Mouse (Mus musculus): ENCODE results near the gene Sh3d21. TPM values are rescaled to one million over a fixed set of nuclear protein-coding genes. Genes with fewer than 3 reads are reported as not detected.

The Sh3d21 gene
- polyA plus RNA-seq, 1 experiment from 2014 or later, result 1.5 TPM

- peak overlapping the region; percentile 83 for H3K27ac ChIP-seq
- under 1% methylated on average over 44 of the region's 44 CpGs for WGBS
- peak; percentile 83 for DNase-seq (ENCODE audit: extremely low spot score, low spot score)
Measured at GRCm38 (mm10) chr4:126162544-126163066, 686 bp downstream of the Sh3d21 start.

DNA sequence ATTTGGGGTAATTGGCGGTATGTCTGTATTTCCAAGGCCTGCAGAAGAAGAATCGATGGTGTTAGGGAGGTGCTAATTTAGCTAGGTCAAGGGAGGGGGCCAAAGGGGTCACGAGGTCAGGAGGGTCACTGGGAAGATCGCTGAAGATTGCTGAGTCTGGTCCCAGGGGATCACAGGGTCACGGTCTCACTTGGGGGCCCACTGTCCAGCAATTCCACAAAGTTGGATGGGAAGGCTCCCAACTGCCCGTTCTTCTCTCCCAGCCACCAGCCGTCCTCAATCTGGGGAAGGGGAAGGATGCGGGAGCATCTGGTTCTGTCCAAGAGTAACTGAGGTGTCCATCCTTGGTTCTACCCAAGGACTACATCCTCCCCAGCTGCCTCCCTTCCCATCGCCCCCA lies 1.3 kb downstream of the Sh3d21 start:
- H3K4me1 ChIP-seq, result peaks cover 22% of the 10 kb centered on the region
- H3K27me3 ChIP-seq (ENCODE audit: poor library complexity, severe bottlenecking), result no peaks in the 10 kb centered on the region
- H3K9me3 ChIP-seq, result no peaks in the 10 kb centered on the region
- peaks cover 28% of the 10 kb centered on the region for H3K36me3 ChIP-seq (replicated peaks)
- H3K27ac ChIP-seq, result peak overlapping the region; percentile 83
- H3K4me3 ChIP-seq, result peak overlapping the region; percentile 69
- 69% methylated on average over 9 of the region's 9 CpGs for WGBS
- DNase-seq (ENCODE audit: extremely low spot score, low spot score), result no peak

More at GRCm38 (mm10) chr4:126162544-126163066, 686 bp downstream of the Sh3d21 start:
- Histone ChIP-seq H3K36me3 (replicated peaks) (peaks cover 33% of the 10 kb centered on the region), H3K9me3 (no peaks in the 10 kb centered on the region), H3K4me3 (peak overlapping the region; percentile 69), H3K27me3 (ENCODE audit: poor library complexity, severe bottlenecking) (no peaks in the 10 kb centered on the region), H3K4me1 (peaks cover 22% of the 10 kb centered on the region)

- 92% methylated on average over 6 of the region's 6 CpGs for WGBS
- DNase-seq (ENCODE audit: extremely low spot score, low spot score), result no peak
Measured at GRCm38 (mm10) chr4:126161456-126161855, 1.8 kb downstream of the Sh3d21 start.

GRCm38 (mm10) chr4:126160981-126161380 lies 2.3 kb downstream of the Sh3d21 start:
- Histone ChIP-seq H3K4me1 (peaks cover 29% of the 10 kb centered on the region), H3K4me3 (no peak overlapping the region), H3K9me3 (no peaks in the 10 kb centered on the region; the same call in 1 of the 2 replicates), H3K27ac (no peak overlapping the region), H3K36me3 (replicated peaks) (peaks cover 23% of the 10 kb centered on the region), H3K27me3 (ENCODE audit: poor library complexity, severe bottlenecking) (no peaks in the 10 kb centered on the region)
- WGBS, result 90% methylated on average over 8 of the region's 8 CpGs
- DNase-seq (ENCODE audit: extremely low spot score, low spot score), result no peak

More at GRCm38 (mm10) chr4:126161456-126161855, 1.8 kb downstream of the Sh3d21 start:
- peaks cover 28% of the 10 kb centered on the region for H3K36me3 ChIP-seq (replicated peaks)
- H3K27ac ChIP-seq, result no peak overlapping the region
- no peak overlapping the region for H3K4me3 ChIP-seq
- peaks cover 25% of the 10 kb centered on the region for H3K4me1 ChIP-seq
- no peaks in the 10 kb centered on the region for H3K27me3 ChIP-seq (ENCODE audit: poor library complexity, severe bottlenecking)
- H3K9me3 ChIP-seq, result no peaks in the 10 kb centered on the region; the same call in 1 of the 2 replicates

- no peaks in the 10 kb centered on the region; the same call in 1 of the 2 replicates for H3K9me3 ChIP-seq
- 81% methylated on average over 8 of the region's 8 CpGs for WGBS
- DNase-seq (ENCODE audit: extremely low spot score, low spot score), result no peak
- no peak overlapping the region for H3K4me3 ChIP-seq
- H3K27ac ChIP-seq, result no peak overlapping the region
- no peaks in the 10 kb centered on the region for H3K27me3 ChIP-seq (ENCODE audit: poor library complexity, severe bottlenecking)
- H3K4me1 ChIP-seq, result peaks cover 40% of the 10 kb centered on the region
- peaks cover 11% of the 10 kb centered on the region for H3K36me3 ChIP-seq (replicated peaks)
Measured at GRCm38 (mm10) chr4:126159455-126159854, 3.8 kb downstream of the Sh3d21 start.

- Histone ChIP-seq H3K36me3 (replicated peaks) (peaks cover 7% of the 10 kb centered on the region), H3K4me3 (no peak overlapping the region), H3K27ac (no peak overlapping the region), H3K4me1 (peaks cover 27% of the 10 kb centered on the region), H3K27me3 (ENCODE audit: poor library complexity, severe bottlenecking) (no peaks in the 10 kb centered on the region), H3K9me3 (no peaks in the 10 kb centered on the region; the same call in 1 of the 2 replicates)
- DNase-seq (ENCODE audit: extremely low spot score, low spot score), result no peak
- WGBS, result 89% methylated on average over 6 of the region's 6 CpGs
Measured at GRCm38 (mm10) chr4:126157562-126157961, 5.7 kb downstream of the Sh3d21 start.

- Histone ChIP-seq H3K27ac (no peak overlapping the region), H3K36me3 (replicated peaks) (peaks cover 9% of the 10 kb centered on the region), H3K4me1 (peaks cover 21% of the 10 kb centered on the region), H3K27me3 (ENCODE audit: poor library complexity, severe bottlenecking) (peaks cover 9% of the 10 kb centered on the region), H3K9me3 (no peaks in the 10 kb centered on the region; the same call in 1 of the 2 replicates), H3K4me3 (no peak overlapping the region)
- 58% methylated on average over 5 of the region's 5 CpGs for WGBS
- no peak for DNase-seq (ENCODE audit: extremely low spot score, low spot score)
Measured at GRCm38 (mm10) chr4:126156617-126157016, 6.7 kb downstream of the Sh3d21 start.

DNA sequence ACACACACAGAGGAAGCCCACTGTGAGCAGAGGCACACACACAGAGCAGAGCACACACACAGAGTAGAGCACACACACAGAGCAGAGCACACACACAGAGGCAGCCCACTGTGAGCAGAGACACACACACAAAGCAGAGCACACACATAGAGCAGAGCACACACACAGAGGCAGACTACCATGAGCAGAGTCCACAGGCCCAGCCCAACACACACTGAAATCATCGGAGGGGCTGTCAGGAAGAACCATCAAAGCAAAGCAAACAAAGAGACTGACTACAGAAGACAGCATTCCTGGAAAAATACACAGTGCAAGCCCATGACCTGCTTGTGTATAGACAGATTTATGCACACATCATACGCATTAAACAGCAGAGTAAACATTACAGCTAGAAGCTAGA lies 7.4 kb downstream of the Sh3d21 start:
- Histone ChIP-seq H3K27ac (peak overlapping the region; percentile 68), H3K4me1 (peaks cover 26% of the 10 kb centered on the region), H3K9me3 (no peaks in the 10 kb centered on the region; the same call in 1 of the 2 replicates), H3K27me3 (ENCODE audit: poor library complexity, severe bottlenecking) (peaks cover 16% of the 10 kb centered on the region), H3K4me3 (no peak overlapping the region), H3K36me3 (replicated peaks) (peaks cover 9% of the 10 kb centered on the region)
- no peak for DNase-seq (ENCODE audit: extremely low spot score, low spot score)
- WGBS, result 90% methylated on average over 2 of the region's 2 CpGs

DNA sequence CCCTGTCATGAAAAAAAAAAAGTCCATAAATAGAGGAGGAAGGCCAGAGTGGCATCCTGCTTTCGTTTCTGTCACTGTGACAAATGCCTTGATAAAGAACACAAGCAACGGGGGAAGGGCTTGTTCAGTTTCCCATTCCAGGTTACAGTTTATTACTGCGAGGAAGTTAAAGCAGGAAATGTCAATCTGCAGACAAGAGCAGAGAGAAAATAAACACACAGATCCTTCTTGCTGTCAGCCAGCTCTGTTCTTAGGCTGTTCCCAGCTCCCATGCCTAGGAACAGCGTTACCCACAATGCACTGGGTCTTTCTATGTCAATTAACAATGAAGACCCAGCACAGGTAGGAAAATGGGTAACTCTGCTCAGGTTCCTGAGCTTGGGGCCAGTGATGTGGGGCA lies 8.1 kb downstream of the Sh3d21 start:
- Histone ChIP-seq H3K27me3 (ENCODE audit: poor library complexity, severe bottlenecking) (peaks cover 23% of the 10 kb centered on the region), H3K36me3 (replicated peaks) (peaks cover 9% of the 10 kb centered on the region), H3K9me3 (no peaks in the 10 kb centered on the region; the same call in 1 of the 2 replicates), H3K4me1 (peaks cover 33% of the 10 kb centered on the region), H3K4me3 (no peak overlapping the region), H3K27ac (peak overlapping the region; percentile 68; the same call in 1 of the 2 replicates)
- WGBS, result 82% methylated on average over 4 of the region's 4 CpGs
- no peak for DNase-seq (ENCODE audit: extremely low spot score, low spot score)

DNA sequence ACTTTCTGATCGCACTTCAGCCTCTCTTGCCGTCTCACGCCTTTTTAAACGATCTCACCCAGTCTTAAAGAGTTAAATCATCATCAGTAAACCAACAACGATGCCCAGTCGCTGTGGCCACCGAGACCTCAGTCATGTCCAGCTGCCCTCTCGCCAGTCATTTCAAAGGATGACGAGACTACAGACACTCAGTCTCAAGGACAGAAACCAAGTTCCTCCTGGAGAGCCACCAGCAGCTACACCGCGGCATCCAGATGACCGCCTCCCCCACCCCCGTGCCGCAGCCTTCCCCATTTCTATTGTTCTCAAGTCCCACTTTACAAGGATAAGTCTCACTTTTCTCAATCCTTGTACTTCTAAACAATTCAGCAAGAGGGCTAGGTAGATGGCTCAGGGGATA lies 10.4 kb downstream of the Sh3d21 start:
- DNase-seq (ENCODE audit: extremely low spot score, low spot score), result no peak
- no peak overlapping the region for H3K27ac ChIP-seq
- H3K4me1 ChIP-seq, result peaks cover 57% of the 10 kb centered on the region
- peaks cover 46% of the 10 kb centered on the region for H3K27me3 ChIP-seq (ENCODE audit: poor library complexity, severe bottlenecking)
- H3K36me3 ChIP-seq (replicated peaks), result peaks cover 9% of the 10 kb centered on the region
- 64% methylated on average over 14 of the region's 14 CpGs for WGBS
- no peak overlapping the region for H3K4me3 ChIP-seq
- no peaks in the 10 kb centered on the region; the same call in 1 of the 2 replicates for H3K9me3 ChIP-seq

GRCm38 (mm10) chr4:126151701-126152440 lies 11.4 kb downstream of the Sh3d21 start:
- Histone ChIP-seq H3K9me3 (no peaks in the 10 kb centered on the region; the same call in 1 of the 2 replicates), H3K36me3 (replicated peaks) (peaks cover 7% of the 10 kb centered on the region), H3K4me3 (no peak overlapping the region), H3K27me3 (ENCODE audit: poor library complexity, severe bottlenecking) (peaks cover 56% of the 10 kb centered on the region), H3K4me1 (peaks cover 66% of the 10 kb centered on the region), H3K27ac (no peak overlapping the region; the same call in 1 of the 2 replicates)
- no peak for DNase-seq (ENCODE audit: extremely low spot score, low spot score)
- WGBS, result 89% methylated on average over 16 of the region's 16 CpGs

DNA sequence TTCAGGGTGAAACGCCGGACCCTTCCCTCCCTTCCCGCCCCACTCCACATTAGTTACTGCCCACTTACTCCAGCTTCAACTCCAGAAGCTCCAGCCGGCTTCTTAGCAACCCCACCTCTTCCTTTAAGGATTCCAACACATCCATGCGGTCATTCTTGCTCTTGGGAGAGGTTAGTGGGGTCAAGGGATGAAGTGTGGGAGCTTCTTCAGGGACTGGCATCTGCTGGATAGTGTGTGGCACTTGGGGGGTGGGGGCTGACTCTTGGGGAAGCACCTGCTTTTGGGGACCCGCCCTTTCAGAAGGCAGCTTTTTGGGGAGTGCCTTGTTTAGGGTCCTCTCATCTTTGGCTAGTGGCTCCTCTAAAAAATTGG lies 12.4 kb downstream of the Sh3d21 start:
- WGBS, result 63% methylated on average over 6 of the region's 6 CpGs
- Histone ChIP-seq H3K36me3 (replicated peaks) (0 out of 2 replicates have a peak, but pooled peaks cover 3% of the 10 kb centered on the region), H3K27ac (peak overlapping the region; percentile 72), H3K4me1 (peaks cover 62% of the 10 kb centered on the region), H3K9me3 (no peaks in the 10 kb centered on the region), H3K27me3 (ENCODE audit: poor library complexity, severe bottlenecking) (peaks cover 63% of the 10 kb centered on the region), H3K4me3 (peak overlapping the region; percentile 60)
- DNase-seq (ENCODE audit: extremely low spot score, low spot score), result no peak

All from forebrain, embryonic 10.5 days (tissue).